9 mouse cellular contexts compared by ENCODE assay signal in genomic region chr13:95481428-95481827, GRCm38 (mm10). TPM values are rescaled to one million over a fixed set of nuclear protein-coding genes. Genes with fewer than 3 reads are reported as not detected.
DNase-seq lines count a peak whose midpoint lies in the region; ATAC-seq and TF ChIP-seq lines count a peak whose summit lies in the region.
"Had no signal": no experiment of that assay in that cellular context is flagged by ENCODE, and none has a peak within 500 bp of the region (broad histone marks: within the 10 kb centered on the region; RNA-seq: fewer than 3 reads in every experiment).

No protein-coding gene starts in this region.

- TF ChIP-seq RAD21 in MEL (IDR thresholded peaks at IDR 0.05; ENCODE audit: low read depth, low read length), result peak; percentile 87

- no peak overlapping the region for H3K9ac ChIP-seq in MEL (ENCODE audit: control insufficient read depth, low read depth, low read length, poor library complexity, severe bottlenecking)
- H3K9ac ChIP-seq in forebrain, embryonic 13.5 days, result no peak overlapping the region
- H3K9ac ChIP-seq in hindbrain, embryonic 12.5 days, result no peak overlapping the region
- H3K9ac ChIP-seq: liver, embryonic 13.5 days had no signal

- no peaks in the 10 kb centered on the region for H3K9me3 ChIP-seq in MEL (replicated peaks; ENCODE audit: insufficient read depth, low read length)
- no peaks in the 10 kb centered on the region for H3K9me3 ChIP-seq in forebrain, embryonic 13.5 days (replicated peaks)
- H3K9me3 ChIP-seq in hindbrain, embryonic 12.5 days (replicated peaks), result no peaks in the 10 kb centered on the region
- H3K9me3 ChIP-seq: liver, embryonic 13.5 days had no signal

- peaks cover 4 to 8% of the 10 kb centered on the region in 2 experiments for H3K4me1 ChIP-seq in MEL (ENCODE audit: control insufficient read depth in 1 of 2, insufficient read depth in 2 of 2, low read length in 2 of 2)
- 0 out of 2 replicates have a peak, but pooled peaks cover 3% of the 10 kb centered on the region for H3K4me1 ChIP-seq in forebrain, embryonic 13.5 days
- no peaks in the 10 kb centered on the region for H3K4me1 ChIP-seq in hindbrain, embryonic 12.5 days

- H3K36me3 ChIP-seq in MEL (ENCODE audit: control insufficient read depth in 1 of 2, insufficient read depth in 2 of 2, low read length in 2 of 2), result peaks cover 0 to 2% of the 10 kb centered on the region in 2 experiments; a peak in 2 of 4 replicates
- no peaks in the 10 kb centered on the region for H3K36me3 ChIP-seq in forebrain, embryonic 13.5 days (ENCODE audit: poor library complexity, severe bottlenecking)
- H3K36me3 ChIP-seq in hindbrain, embryonic 12.5 days, result no peaks in the 10 kb centered on the region
- H3K36me3 ChIP-seq: liver, embryonic 13.5 days had no signal

- peak; percentile 65 to 82 (median 72) for TF ChIP-seq CTCF in MEL (IDR thresholded peaks at IDR 0.05 in 2 of 3, conservative IDR thresholded peaks at IDR 0.05 in 1 of 3; ENCODE audit: control insufficient read depth in 1 of 3, insufficient read depth in 1 of 3, low read depth in 2 of 3, low read length in 3 of 3, poor library complexity in 1 of 3, severe bottlenecking in 1 of 3)

- no peak for TF ChIP-seq EP300 in MEL (IDR thresholded peaks at IDR 0.05; ENCODE audit: low read depth in 1 of 2, low read length in 2 of 2)

- no peak overlapping the region for H3K27ac ChIP-seq in MEL (ENCODE audit: control insufficient read depth, low read depth, low read length)
- no peak overlapping the region for H3K27ac ChIP-seq in forebrain, embryonic 13.5 days
- no peak overlapping the region for H3K27ac ChIP-seq in hindbrain, embryonic 12.5 days
- H3K27ac ChIP-seq: liver, embryonic 13.5 days had no signal

- WGBS in forebrain, embryonic 13.5 days, result 11% methylated on average over 4 of the region's 4 CpGs
- 24% methylated on average over 4 of the region's 4 CpGs for WGBS in hindbrain, embryonic 12.5 days

- peak; percentile 88 for DNase-seq in MEL (ENCODE audit: low read depth, low spot score)
- peak; percentile 81 for DNase-seq in c-Kit-positive CD71-negative TER-119-negative erythroid progenitor cells, embryonic 14.5 days (ENCODE audit: low read depth)
- DNase-seq in layer of hippocampus, postnatal 10 days (ENCODE audit: low spot score in 2 of 2), result peak; percentile 90
- DNase-seq in right cerebral cortex, adult 18-20 months, result peak; percentile 64
- DNase-seq in urinary bladder, postnatal 10 days (ENCODE audit: low spot score), result peak; percentile 38
- DNase-seq: liver, embryonic 13.5 days had no signal

- no peak for TF ChIP-seq POLR2A in MEL (IDR thresholded peaks at IDR 0.05; ENCODE audit: control insufficient read depth in 1 of 2, insufficient read depth in 1 of 2, low read depth in 1 of 2, low read length in 2 of 2, poor library complexity in 1 of 2)

- H3K27me3 ChIP-seq in MEL (ENCODE audit: control insufficient read depth in 1 of 2, insufficient read depth in 2 of 2, low read length in 2 of 2), result no peaks in the 10 kb centered on the region; a peak in 1 of 4 replicates
- H3K27me3 ChIP-seq in forebrain, embryonic 13.5 days, result no peaks in the 10 kb centered on the region
- peaks cover 4% of the 10 kb centered on the region; the same call in 1 of the 2 replicates for H3K27me3 ChIP-seq in hindbrain, embryonic 12.5 days

- H3K79me2 ChIP-seq in MEL (ENCODE audit: control insufficient read depth, insufficient read depth, low read length, poor library complexity), result no peaks in the 10 kb centered on the region

- H3K4me2 ChIP-seq in forebrain, embryonic 13.5 days, result no peak overlapping the region
- H3K4me2 ChIP-seq in hindbrain, embryonic 12.5 days (replicated peaks), result no peak overlapping the region
- H3K4me2 ChIP-seq: liver, embryonic 13.5 days had no signal

- no peak overlapping the region for H3K4me3 ChIP-seq in MEL (ENCODE audit: control insufficient read depth in 1 of 2, insufficient read depth in 1 of 2, low read depth in 2 of 2, low read length in 2 of 2)
- no peak overlapping the region for H3K4me3 ChIP-seq in forebrain, embryonic 13.5 days
- H3K4me3 ChIP-seq in hindbrain, embryonic 12.5 days, result no peak overlapping the region
- H3K4me3 ChIP-seq: liver, embryonic 13.5 days had no signal

- ATAC-seq in forebrain, embryonic 13.5 days, result peak; percentile 55; the same call in 1 of the 2 replicates
- peak; percentile 63; the same call in 1 of the 2 replicates for ATAC-seq in hindbrain, embryonic 12.5 days (ENCODE audit: low FRiP score)
- ATAC-seq in megakaryocyte, adult 5-6 weeks (ENCODE audit: poor library complexity, severe bottlenecking), result peak; percentile 97

TF ChIP-seq in MEL, 35 proteins besides CTCF, POLR2A, EP300 and RAD21:
- TF ChIP-seq MYC (IDR thresholded peaks at IDR 0.05; ENCODE audit: low read depth, low read length), result no peak
- no peak for TF ChIP-seq MAX (IDR thresholded peaks at IDR 0.05; ENCODE audit: low read length)
- no peak for TF ChIP-seq NELFE (IDR thresholded peaks at IDR 0.05; ENCODE audit: low read depth, low read length)
- peak; percentile 93 for TF ChIP-seq SMC3 (IDR thresholded peaks at IDR 0.05; ENCODE audit: low read depth, low read length)
- peak; percentile 94 for TF ChIP-seq ZC3H11A (IDR thresholded peaks at IDR 0.05; ENCODE audit: low read depth, low read length)
- TF ChIP-seq NRF1 (IDR thresholded peaks at IDR 0.05; ENCODE audit: insufficient read depth, low read depth, low read length, poor library complexity, severe bottlenecking), result no peak
- TF ChIP-seq TCF12 (IDR thresholded peaks at IDR 0.05; ENCODE audit: low read depth, low read length), result no peak
- TF ChIP-seq CHD2 (IDR thresholded peaks at IDR 0.05; ENCODE audit: low read length), result no peak
- TF ChIP-seq RCOR1 (IDR thresholded peaks at IDR 0.05; ENCODE audit: low read depth, low read length), result no peak
- no peak for TF ChIP-seq MAZ (IDR thresholded peaks at IDR 0.05; ENCODE audit: low read depth, low read length)
- TF ChIP-seq CHD1 (IDR thresholded peaks at IDR 0.05; ENCODE audit: low read depth, low read length), result no peak
- TF ChIP-seq ZMIZ1 (IDR thresholded peaks at IDR 0.05; ENCODE audit: low read depth, low read length), result no peak
- no peak for TF ChIP-seq HCFC1 (IDR thresholded peaks at IDR 0.05; ENCODE audit: low read depth, low read length)
- TF ChIP-seq UBTF (IDR thresholded peaks at IDR 0.05; ENCODE audit: borderline replicate concordance, insufficient read depth, low read depth, low read length), result no peak
- no peak for TF ChIP-seq ELF1 (IDR thresholded peaks at IDR 0.05; ENCODE audit: low read depth, low read length)
- TF ChIP-seq E2F4 (IDR thresholded peaks at IDR 0.05; ENCODE audit: borderline replicate concordance, low read depth, low read length), result no peak
- no peak for TF ChIP-seq POLR2AphosphoS5 (IDR thresholded peaks at IDR 0.05; ENCODE audit: borderline replicate concordance, low read depth, low read length)
- TF ChIP-seq GABPA (IDR thresholded peaks at IDR 0.05; ENCODE audit: low read depth, low read length), result no peak
- TF ChIP-seq MXI1 (IDR thresholded peaks at IDR 0.05; ENCODE audit: low read depth, low read length), result 0 out of 2 replicates have a peak, but pooled peaks have one; percentile 22
TF ChIP-seq in MEL: peak in this region for 3.

RNA-seq across cellular contexts. Expression of gene S100z, which starts 2.9 kb away (rescaled TPM):
- total RNA-seq in MEL (2012; rRNA removed), result not detected in 2 replicates
- polyA plus RNA-seq in MEL (2012; ENCODE audit: insufficient read depth in 1 of 2, insufficient read length in 2 of 2, low read depth in 1 of 2, low replicate concordance in 2 of 2, missing spikeins in 1 of 2), result not detected
- polyA plus RNA-seq in forebrain, embryonic 13.5 days (2015; fragmentation: Nextera tagmentation; extraction: Ambion mirVana), result not detected in 2 replicates
- polyA plus RNA-seq in hindbrain, embryonic 12.5 days (2016; fragmentation: Nextera tagmentation; extraction: Ambion mirVana), result not detected in 2 replicates
- total RNA-seq in layer of hippocampus, postnatal 10 days (2021), result not detected
- not detected in 2 replicates for total RNA-seq in megakaryocyte, adult 5-6 weeks (2015)
- total RNA-seq in megakaryocyte, adult 5-6 weeks (2017), result not detected in 2 replicates
- polyA plus RNA-seq: liver, embryonic 13.5 days had no signal

RNA-seq across cellular contexts. Expression of gene Crhbp, which starts 36.7 kb away (rescaled TPM):
- not detected in 2 replicates for total RNA-seq in MEL (2012; rRNA removed)
- polyA plus RNA-seq in MEL (2012; ENCODE audit: insufficient read depth in 1 of 2, insufficient read length in 2 of 2, low read depth in 1 of 2, low replicate concordance in 2 of 2, missing spikeins in 1 of 2), result not detected
- polyA plus RNA-seq in forebrain, embryonic 13.5 days (2015; fragmentation: Nextera tagmentation; extraction: Ambion mirVana), result 0.37 TPM in 2 replicates
- polyA plus RNA-seq in hindbrain, embryonic 12.5 days (2016; fragmentation: Nextera tagmentation; extraction: Ambion mirVana), result 3.8 and 6.2 TPM in 2 replicates
- 10 to 100 TPM; 16.6 to 17.2 TPM for total RNA-seq in layer of hippocampus, postnatal 10 days (2021)
- total RNA-seq in megakaryocyte, adult 5-6 weeks (2015), result not detected in 2 replicates
- not detected in 2 replicates for total RNA-seq in megakaryocyte, adult 5-6 weeks (2017)
- polyA plus RNA-seq: liver, embryonic 13.5 days had no signal

RNA-seq across cellular contexts. Expression of gene F2rl1, which starts 43.6 kb away (rescaled TPM):
- total RNA-seq in MEL (2012; rRNA removed), result not detected in 2 replicates
- polyA plus RNA-seq in MEL (2012; ENCODE audit: insufficient read depth in 1 of 2, insufficient read length in 2 of 2, low read depth in 1 of 2, low replicate concordance in 2 of 2, missing spikeins in 1 of 2), result under 1 TPM in 1 of 2 experiments, not detected in 1; 0.06 TPM
- polyA plus RNA-seq in forebrain, embryonic 13.5 days (2015; fragmentation: Nextera tagmentation; extraction: Ambion mirVana), result 0.08 TPM in 1 of 2 replicates, not detected in the other
- polyA plus RNA-seq in hindbrain, embryonic 12.5 days (2016; fragmentation: Nextera tagmentation; extraction: Ambion mirVana), result 0.21 and 0.25 TPM in 2 replicates
- total RNA-seq in layer of hippocampus, postnatal 10 days (2021), result under 1 TPM; 0.16 to 0.31 TPM
- 0.14 TPM in 1 of 2 replicates, not detected in the other for total RNA-seq in megakaryocyte, adult 5-6 weeks (2015)
- total RNA-seq in megakaryocyte, adult 5-6 weeks (2017), result 0.33 and 0.61 TPM in 2 replicates

Comparison
In these comparisons a context has a peak if more than half of its experiments do, and no peak if none do; other contexts are left out.
1. DNase-seq: peak in every context shown above with its lines; median percentile 90 in layer of hippocampus, postnatal 10 days; 88 in MEL; 81 in c-Kit-positive CD71-negative TER-119-negative erythroid progenitor cells, embryonic 14.5 days; 64 in right cerebral cortex, adult 18-20 months; 38 in urinary bladder, postnatal 10 days.
2. RNA of gene Crhbp, which starts 36.7 kb away (total RNA-seq): 16.6 to 17.2 TPM in layer of hippocampus, postnatal 10 days; not detected in MEL and not detected in megakaryocyte, adult 5-6 weeks; every median in the first group is over 10 times any median in the second.
3. Peak in every context shown above with its lines, with median percentiles within 50 percentile points of each other: ATAC-seq.